Mouse (Mus musculus): ENCODE data around the gene Hoxa2. TPM values are rescaled to one million over a fixed set of nuclear protein-coding genes. Genes with fewer than 3 reads are reported as not detected.

Gene Hoxa2
- polyA plus RNA-seq, 1 experiment, result 1.4 TPM

GRCm38 (mm10) chr6:52189172-52189591 is 24.6 kb upstream of the Hoxa2 start:
- TF ChIP-seq POLR2A (IDR thresholded peaks at IDR 0.05; ENCODE audit: control insufficient read depth, extremely low read depth, insufficient read depth, low read length, poor library complexity) (no peak), CTCF (IDR thresholded peaks at IDR 0.05; ENCODE audit: borderline replicate concordance, control insufficient read depth, extremely low read depth, insufficient read depth, low read length, poor library complexity) (no peak)
- Histone ChIP-seq H3K27me3 (ENCODE audit: control insufficient read depth, insufficient read depth, low read length) (no peaks in the 10 kb centered on the region; the same call in 1 of the 2 replicates), H3K36me3 (ENCODE audit: control insufficient read depth, insufficient read depth, low read length) (no peaks in the 10 kb centered on the region), H3K4me1 (replicated peaks; ENCODE audit: control insufficient read depth, insufficient read depth, low read length) (peaks cover 7% of the 10 kb centered on the region), H3K4me3 (ENCODE audit: control insufficient read depth, insufficient read depth, low read length) (no peak overlapping the region), H3K27ac (ENCODE audit: control insufficient read depth, insufficient read depth, low read length) (no peak overlapping the region)
- no peak for DNase-seq
- WGBS, result 85% methylated on average over 5 of the region's 5 CpGs

GRCm38 (mm10) chr6:52186500-52186899 is 21.9 kb upstream of the Hoxa2 start:
- WGBS, result 98% methylated on average over 1 of the region's 1 CpGs
- no peak for TF ChIP-seq POLR2A (IDR thresholded peaks at IDR 0.05; ENCODE audit: control insufficient read depth, extremely low read depth, insufficient read depth, low read length, poor library complexity)
- TF ChIP-seq CTCF (IDR thresholded peaks at IDR 0.05; ENCODE audit: borderline replicate concordance, control insufficient read depth, extremely low read depth, insufficient read depth, low read length, poor library complexity), result no peak
- Histone ChIP-seq H3K27me3 (ENCODE audit: control insufficient read depth, insufficient read depth, low read length) (no peaks in the 10 kb centered on the region; the same call in 1 of the 2 replicates), H3K4me3 (ENCODE audit: control insufficient read depth, insufficient read depth, low read length) (no peak overlapping the region), H3K27ac (ENCODE audit: control insufficient read depth, insufficient read depth, low read length) (no peak overlapping the region), H3K36me3 (ENCODE audit: control insufficient read depth, insufficient read depth, low read length) (no peaks in the 10 kb centered on the region), H3K4me1 (replicated peaks; ENCODE audit: control insufficient read depth, insufficient read depth, low read length) (no peaks in the 10 kb centered on the region)
- DNase-seq, result no peak

GRCm38 (mm10) chr6:52185834-52186233 is 21.2 kb upstream of the Hoxa2 start:
- no peak for TF ChIP-seq POLR2A (IDR thresholded peaks at IDR 0.05; ENCODE audit: control insufficient read depth, extremely low read depth, insufficient read depth, low read length, poor library complexity)
- TF ChIP-seq CTCF (IDR thresholded peaks at IDR 0.05; ENCODE audit: borderline replicate concordance, control insufficient read depth, extremely low read depth, insufficient read depth, low read length, poor library complexity), result no peak
- 91% methylated on average over 3 of the region's 3 CpGs for WGBS
- no peak overlapping the region for H3K27ac ChIP-seq (ENCODE audit: control insufficient read depth, insufficient read depth, low read length)
- H3K36me3 ChIP-seq (ENCODE audit: control insufficient read depth, insufficient read depth, low read length), result no peaks in the 10 kb centered on the region
- H3K27me3 ChIP-seq (ENCODE audit: control insufficient read depth, insufficient read depth, low read length), result no peaks in the 10 kb centered on the region; the same call in 1 of the 2 replicates
- no peaks in the 10 kb centered on the region for H3K4me1 ChIP-seq (replicated peaks; ENCODE audit: control insufficient read depth, insufficient read depth, low read length)
- no peak for DNase-seq
- no peak overlapping the region for H3K4me3 ChIP-seq (ENCODE audit: control insufficient read depth, insufficient read depth, low read length)

- Histone ChIP-seq H3K36me3 (ENCODE audit: control insufficient read depth, insufficient read depth, low read length) (no peaks in the 10 kb centered on the region), H3K27ac (ENCODE audit: control insufficient read depth, insufficient read depth, low read length) (no peak overlapping the region), H3K27me3 (ENCODE audit: control insufficient read depth, insufficient read depth, low read length) (no peaks in the 10 kb centered on the region; the same call in 1 of the 2 replicates), H3K4me1 (replicated peaks; ENCODE audit: control insufficient read depth, insufficient read depth, low read length) (no peaks in the 10 kb centered on the region), H3K4me3 (ENCODE audit: control insufficient read depth, insufficient read depth, low read length) (no peak overlapping the region)
- WGBS, result 92% methylated on average over 19 of the region's 19 CpGs
- DNase-seq, result no peak
- TF ChIP-seq CTCF (IDR thresholded peaks at IDR 0.05; ENCODE audit: borderline replicate concordance, control insufficient read depth, extremely low read depth, insufficient read depth, low read length, poor library complexity) (no peak), POLR2A (IDR thresholded peaks at IDR 0.05; ENCODE audit: control insufficient read depth, extremely low read depth, insufficient read depth, low read length, poor library complexity) (no peak)
These were observed 20.6 kb upstream of the Hoxa2 start for GRCm38 (mm10) chr6:52185222-52185621.

- WGBS, result 88% methylated on average over 6 of the region's 6 CpGs
- TF ChIP-seq POLR2A (IDR thresholded peaks at IDR 0.05; ENCODE audit: control insufficient read depth, extremely low read depth, insufficient read depth, low read length, poor library complexity), result no peak
- TF ChIP-seq CTCF (IDR thresholded peaks at IDR 0.05; ENCODE audit: borderline replicate concordance, control insufficient read depth, extremely low read depth, insufficient read depth, low read length, poor library complexity), result no peak
- Histone ChIP-seq H3K27me3 (ENCODE audit: control insufficient read depth, insufficient read depth, low read length) (no peaks in the 10 kb centered on the region), H3K4me1 (replicated peaks; ENCODE audit: control insufficient read depth, insufficient read depth, low read length) (no peaks in the 10 kb centered on the region), H3K27ac (ENCODE audit: control insufficient read depth, insufficient read depth, low read length) (no peak overlapping the region), H3K4me3 (ENCODE audit: control insufficient read depth, insufficient read depth, low read length) (no peak overlapping the region), H3K36me3 (ENCODE audit: control insufficient read depth, insufficient read depth, low read length) (no peaks in the 10 kb centered on the region)
- no peak for DNase-seq
These were observed 20.0 kb upstream of the Hoxa2 start for GRCm38 (mm10) chr6:52184668-52185067.

- DNase-seq, result no peak
- WGBS, result 94% methylated on average over 10 of the region's 10 CpGs
- Histone ChIP-seq H3K27ac (ENCODE audit: control insufficient read depth, insufficient read depth, low read length) (no peak overlapping the region), H3K4me3 (ENCODE audit: control insufficient read depth, insufficient read depth, low read length) (no peak overlapping the region), H3K4me1 (replicated peaks; ENCODE audit: control insufficient read depth, insufficient read depth, low read length) (no peaks in the 10 kb centered on the region), H3K27me3 (ENCODE audit: control insufficient read depth, insufficient read depth, low read length) (no peaks in the 10 kb centered on the region), H3K36me3 (ENCODE audit: control insufficient read depth, insufficient read depth, low read length) (no peaks in the 10 kb centered on the region)
- TF ChIP-seq CTCF (IDR thresholded peaks at IDR 0.05; ENCODE audit: borderline replicate concordance, control insufficient read depth, extremely low read depth, insufficient read depth, low read length, poor library complexity) (no peak), POLR2A (IDR thresholded peaks at IDR 0.05; ENCODE audit: control insufficient read depth, extremely low read depth, insufficient read depth, low read length, poor library complexity) (no peak)
These were observed 18.9 kb upstream of the Hoxa2 start for GRCm38 (mm10) chr6:52183311-52184080.
